Mouse (Mus musculus) midbrain, embryonic 14.5 days (tissue): ENCODE measurements around the gene Grid1. TPM values are rescaled to one million over a fixed set of nuclear protein-coding genes. Genes with fewer than 3 reads are reported as not detected.

Experiments used
- ATAC-seq: fragments of 200-750 bp; cut with Nextera tagmentation; 2 replicates; pipeline ENCODE4 v1.8.0; 2017; ENCODE audit warnings: moderate number of reproducible peaks, moderate library complexity; ENCODE audit not compliant: low FRiP score, low TSS enrichment
- DNase-seq: peaks from one replicate; pipeline ENCODE4 v3.0.0-alpha.2; 2015
- H3K27ac ChIP-seq: fragments of 300-500 bp; sonication (generic); replicated peaks from 2 replicates; pipeline ENCODE4 v1.5.1; 2014; ENCODE audit warnings: mild to moderate bottlenecking, low read depth, low read length, moderate library complexity
- H3K27me3 ChIP-seq: fragments of 300-500 bp; sonication (generic); 2 replicates; pipeline ENCODE4 v1.6.1; 2014; ENCODE audit warnings: low read length, control low read depth, mixed read lengths; ENCODE audit not compliant: control insufficient read depth, insufficient read depth
- H3K36me3 ChIP-seq: fragments of 300-500 bp; sonication (generic); 2 replicates; pipeline ENCODE4 v1.6.1; 2014; ENCODE audit warnings: low read length, control low read depth; ENCODE audit not compliant: control insufficient read depth, insufficient read depth
- H3K4me1 ChIP-seq: fragments of 300-500 bp; sonication (generic); 2 replicates; pipeline ENCODE4 v1.6.1; 2014; ENCODE audit warnings: mild to moderate bottlenecking, antibody characterized with exemption, low read length, control low read depth; ENCODE audit not compliant: control insufficient read depth, insufficient read depth
- H3K4me2 ChIP-seq: fragments of 300-500 bp; sonication (generic); 2 replicates; pipeline ENCODE4 v1.6.1; 2014; ENCODE audit warnings: mild to moderate bottlenecking, low read length, moderate library complexity
- H3K4me3 ChIP-seq: fragments of 300-500 bp; sonication (generic); replicated peaks from 2 replicates; pipeline ENCODE4 v1.5.1; 2014; ENCODE audit warnings: low read depth, low read length
- H3K9ac ChIP-seq: fragments of 300-500 bp; sonication (generic); replicated peaks from 2 replicates; pipeline ENCODE4 v1.6.1; 2014; ENCODE audit warnings: mild to moderate bottlenecking, low read length, moderate library complexity
- H3K9me3 ChIP-seq: fragments of 300-500 bp; sonication (generic); 2 replicates; pipeline ENCODE4 v1.6.1; 2016; ENCODE audit warnings: low read length, control low read depth, mixed read lengths; ENCODE audit not compliant: control insufficient read depth
- WGBS: fragments of 180-500 bp; shearing (Covaris S2); extraction: QIAGEN DNeasy Blood & Tissue Kit; methylation state at CpG from one replicate; pipeline ENCODE4 v1.1.7; 2014; 5-methylcytosine and 5-hydroxymethylcytosine counted together
- polyA plus RNA-seq: library from polyadenylated mRNA; unstranded; fragments of >200 nt; fragmentation: Nextera tagmentation; extraction: Ambion mirVana; gene quantifications from 2 replicates; pipeline ENCODE4 v1.2.1, GENCODE M21; 2014

Grid1 gene
- polyA plus RNA-seq, 1 experiment from 2014 or later = 5.1 TPM

GRCm38 (mm10) chr14:35112327-35113275 lies 292.7 kb downstream of the Grid1 start:
- H3K36me3 ChIP-seq = no peaks in the 10 kb centered on the region
- H3K4me3 ChIP-seq = no peak overlapping the region
- ATAC-seq (no peak), DNase-seq (peak; percentile 43)
- H3K4me1 ChIP-seq = peaks cover 9% of the 10 kb centered on the region; the same call in 1 of the 2 replicates
- no peak overlapping the region for H3K4me2 ChIP-seq
- H3K27me3 ChIP-seq = no peaks in the 10 kb centered on the region
- H3K9me3 ChIP-seq = no peaks in the 10 kb centered on the region
- no peak overlapping the region for H3K27ac ChIP-seq
- WGBS = 45% methylated on average over 11 of the region's 11 CpGs
- H3K9ac ChIP-seq = no peak overlapping the region

- no peak for DNase-seq
- Histone ChIP-seq H3K36me3 (no peaks in the 10 kb centered on the region), H3K4me3 (no peak overlapping the region), H3K4me2 (no peak overlapping the region), H3K4me1 (peaks cover 9% of the 10 kb centered on the region; the same call in 1 of the 2 replicates), H3K27ac (no peak overlapping the region), H3K9ac (no peak overlapping the region), H3K27me3 (no peaks in the 10 kb centered on the region), H3K9me3 (no peaks in the 10 kb centered on the region)
- WGBS = 69% methylated on average over 2 of the region's 2 CpGs
- no peak for ATAC-seq
These were observed 293.4 kb downstream of the Grid1 start for GRCm38 (mm10) chr14:35113276-35113645.

- 60% methylated on average over 3 of the region's 3 CpGs for WGBS
These were observed 296.0 kb downstream of the Grid1 start for GRCm38 (mm10) chr14:35115913-35116312.

GRCm38 (mm10) chr14:35120089-35120488 lies 300.2 kb downstream of the Grid1 start:
- Histone ChIP-seq H3K36me3 (no peaks in the 10 kb centered on the region), H3K9ac (no peak overlapping the region), H3K4me3 (no peak overlapping the region), H3K9me3 (no peaks in the 10 kb centered on the region), H3K4me2 (no peak overlapping the region), H3K27ac (no peak overlapping the region), H3K4me1 (no peaks in the 10 kb centered on the region), H3K27me3 (no peaks in the 10 kb centered on the region)
- DNase-seq = no peak
- 81% methylated on average over 2 of the region's 2 CpGs for WGBS
- ATAC-seq = no peak

More at GRCm38 (mm10) chr14:35115913-35116312, 296.0 kb downstream of the Grid1 start:
- Histone ChIP-seq H3K9ac (no peak overlapping the region), H3K4me3 (no peak overlapping the region), H3K27me3 (no peaks in the 10 kb centered on the region), H3K36me3 (no peaks in the 10 kb centered on the region), H3K27ac (no peak overlapping the region), H3K9me3 (no peaks in the 10 kb centered on the region), H3K4me2 (no peak overlapping the region), H3K4me1 (peaks cover 9% of the 10 kb centered on the region; the same call in 1 of the 2 replicates)
- ATAC-seq (no peak), DNase-seq (no peak)

- H3K9ac ChIP-seq = no peak overlapping the region
- H3K9me3 ChIP-seq = no peaks in the 10 kb centered on the region
- no peak for ATAC-seq
- no peak overlapping the region for H3K4me2 ChIP-seq
- WGBS = 91% methylated on average over 4 of the region's 4 CpGs
- DNase-seq = no peak
- H3K27me3 ChIP-seq = no peaks in the 10 kb centered on the region
- H3K36me3 ChIP-seq = no peaks in the 10 kb centered on the region
- no peak overlapping the region for H3K4me3 ChIP-seq
- H3K27ac ChIP-seq = no peak overlapping the region
- no peaks in the 10 kb centered on the region for H3K4me1 ChIP-seq
These were observed 301.0 kb downstream of the Grid1 start for GRCm38 (mm10) chr14:35120905-35121304.

GRCm38 (mm10) chr14:35122111-35122510 lies 302.2 kb downstream of the Grid1 start:
- H3K27me3 ChIP-seq = no peaks in the 10 kb centered on the region
- H3K36me3 ChIP-seq = no peaks in the 10 kb centered on the region
- no peak for ATAC-seq
- 80% methylated on average over 3 of the region's 3 CpGs for WGBS
- H3K9me3 ChIP-seq = no peaks in the 10 kb centered on the region
- H3K4me3 ChIP-seq = no peak overlapping the region
- DNase-seq = no peak
- no peaks in the 10 kb centered on the region for H3K4me1 ChIP-seq
- H3K9ac ChIP-seq = no peak overlapping the region
- no peak overlapping the region for H3K27ac ChIP-seq
- no peak overlapping the region for H3K4me2 ChIP-seq

- H3K27me3 ChIP-seq = no peaks in the 10 kb centered on the region
- no peaks in the 10 kb centered on the region for H3K36me3 ChIP-seq
- H3K9me3 ChIP-seq = no peaks in the 10 kb centered on the region
- H3K27ac ChIP-seq = no peak overlapping the region
- no peak overlapping the region for H3K9ac ChIP-seq
- no peak overlapping the region for H3K4me2 ChIP-seq
- H3K4me3 ChIP-seq = no peak overlapping the region
- WGBS = 81% methylated on average over 5 of the region's 5 CpGs
- no peak for DNase-seq
- ATAC-seq = no peak
- H3K4me1 ChIP-seq = no peaks in the 10 kb centered on the region
These were observed 303.5 kb downstream of the Grid1 start for GRCm38 (mm10) chr14:35123260-35123875.

- WGBS = 91% methylated on average over 8 of the region's 8 CpGs
- DNase-seq (no peak), ATAC-seq (no peak)
- Histone ChIP-seq H3K9ac (no peak overlapping the region), H3K4me2 (no peak overlapping the region), H3K27me3 (no peaks in the 10 kb centered on the region), H3K4me3 (no peak overlapping the region), H3K36me3 (no peaks in the 10 kb centered on the region), H3K4me1 (no peaks in the 10 kb centered on the region), H3K27ac (no peak overlapping the region), H3K9me3 (no peaks in the 10 kb centered on the region)
These were observed 307.7 kb downstream of the Grid1 start for GRCm38 (mm10) chr14:35127616-35128015.
